Mouse (Mus musculus) layer of hippocampus, postnatal 14 days (tissue): ENCODE measurements at regions not wholly inside any gene's neighbourhood (a gene's known extent, or its start where the extent isn't known, plus 50 kb on each side); places are given as distances from the start of the nearest gene placed in this dataset.

Source experiments
- DNase-seq, 2 experiments: peaks; one replicate each; pipeline ENCODE4 v3.0.0; 2021 to 2022; ENCODE audit warnings: low spot score in 2 of 2, mixed read lengths in 1 of 2

- DNase-seq, result no peak
Measured at GRCm38 (mm10) chr15:70982719-70983118, 2851.6 kb upstream of the Gm6569 start.

DNA sequence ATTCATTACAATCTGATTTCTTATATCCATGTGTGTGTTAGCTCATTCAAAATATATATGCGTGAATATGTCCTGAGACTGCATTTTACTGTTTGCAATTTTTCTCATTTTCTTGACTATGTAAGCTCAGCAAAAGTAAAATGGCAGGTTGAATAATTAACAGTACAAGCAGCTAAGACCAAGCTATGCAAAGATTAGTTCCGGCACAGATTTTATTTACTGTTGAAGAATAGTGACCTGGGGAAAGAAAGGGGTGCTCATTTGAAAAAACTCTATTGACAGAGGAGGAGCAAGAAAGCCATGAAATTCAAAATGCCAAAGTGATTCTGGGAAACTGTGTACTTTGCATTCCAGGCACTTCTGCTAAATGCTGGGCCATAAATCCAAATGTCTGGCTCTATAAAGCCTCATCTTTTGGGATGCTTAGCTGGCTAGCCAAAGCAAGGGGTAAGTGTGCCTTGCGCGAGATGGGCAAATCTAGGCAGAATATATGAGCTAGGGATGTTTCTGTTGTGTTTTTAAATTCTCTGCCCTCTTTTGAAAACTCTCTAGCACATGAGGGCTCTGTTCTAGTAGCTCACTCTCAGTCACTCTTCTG lies 2846.3 kb upstream of the Gm6569 start:
- DNase-seq, result no peak

- DNase-seq, result no peak
Measured at GRCm38 (mm10) chr15:70993397-70993796, 2841.0 kb upstream of the Gm6569 start.

GRCm38 (mm10) chr15:71010362-71010761 lies 2824.0 kb upstream of the Gm6569 start:
- DNase-seq, result no peak

DNA sequence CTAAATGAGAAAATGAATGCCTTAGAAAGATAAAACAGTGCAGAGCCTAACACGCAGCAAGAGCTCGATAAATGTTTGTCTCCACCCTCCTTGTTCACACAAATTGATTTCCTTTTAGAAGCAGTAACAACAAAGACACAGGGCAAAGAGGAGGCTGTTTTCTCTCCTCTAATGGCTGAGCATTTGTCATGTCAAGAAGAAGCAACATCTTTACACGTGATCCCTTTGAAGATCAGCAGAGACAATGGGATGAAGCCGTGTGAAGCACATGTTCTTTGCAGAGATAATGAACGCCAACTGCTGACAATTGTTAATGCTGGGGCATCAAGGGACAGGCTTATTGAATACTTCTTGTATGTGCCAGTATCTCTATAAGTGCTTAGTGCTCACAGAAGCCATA lies 2823.6 kb upstream of the Gm6569 start:
- no peak for DNase-seq

DNA sequence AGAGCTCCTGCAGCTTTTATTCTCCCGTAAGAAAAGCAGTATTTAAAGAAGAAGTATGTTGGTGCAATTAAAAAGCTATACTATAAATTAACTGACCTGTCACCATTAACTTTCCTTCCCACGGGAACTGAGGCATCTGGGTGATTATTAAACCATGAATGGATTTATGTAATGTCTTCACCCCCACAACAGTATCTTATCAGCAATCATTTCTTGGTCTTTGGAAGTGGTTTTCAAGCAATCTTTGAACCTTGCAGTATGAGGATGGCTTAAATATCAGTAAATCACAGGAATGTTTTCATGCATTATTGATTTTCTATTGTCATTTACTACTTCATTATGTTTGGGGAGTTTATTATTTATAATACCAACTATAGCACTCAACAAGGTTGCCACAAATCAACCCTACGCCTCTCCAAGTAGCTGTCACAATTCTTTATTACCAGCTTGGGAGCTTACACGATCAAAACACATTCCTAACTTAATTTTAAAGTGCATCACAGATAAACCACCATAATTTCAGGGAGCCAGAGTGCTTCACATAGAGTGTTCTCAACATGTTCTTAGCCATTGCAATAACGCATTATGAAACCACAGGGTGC lies 2780.0 kb upstream of the Gm6569 start:
- DNase-seq, result no peak

- DNase-seq, result no peak
Measured at GRCm38 (mm10) chr15:71086367-71086997, 2747.9 kb upstream of the Gm6569 start.

- DNase-seq, result peak; percentile 28 to 49
Measured at GRCm38 (mm10) chr15:71099111-71099510, 2735.2 kb upstream of the Gm6569 start.

DNA sequence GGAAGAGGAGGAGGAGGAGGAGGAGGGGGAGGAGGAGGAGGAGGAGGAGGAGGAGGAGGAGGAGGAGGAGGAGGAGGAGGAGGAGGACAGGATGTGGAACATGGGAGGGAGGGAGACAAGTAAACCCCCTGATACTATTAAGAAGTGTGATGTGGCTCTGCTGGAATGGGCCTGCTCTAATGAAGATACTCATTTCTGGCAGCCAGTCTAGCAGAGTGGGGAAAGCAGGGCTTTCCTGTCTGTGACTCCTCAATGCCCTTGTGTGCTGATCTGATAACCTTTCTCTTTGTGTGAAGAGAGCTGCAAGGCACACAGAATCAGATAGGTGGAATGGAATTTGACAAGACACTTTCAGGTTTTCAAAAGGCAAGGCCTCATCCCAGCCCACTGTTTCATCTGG lies 2704.6 kb upstream of the Gm6569 start:
- no peak for DNase-seq

- DNase-seq, result peak in 1 of 2 experiments; percentile 5
Measured at GRCm38 (mm10) chr15:71157680-71158079, 2676.7 kb upstream of the Gm6569 start.

GRCm38 (mm10) chr15:71162097-71162496 lies 2672.3 kb upstream of the Gm6569 start:
- DNase-seq, result no peak

DNA sequence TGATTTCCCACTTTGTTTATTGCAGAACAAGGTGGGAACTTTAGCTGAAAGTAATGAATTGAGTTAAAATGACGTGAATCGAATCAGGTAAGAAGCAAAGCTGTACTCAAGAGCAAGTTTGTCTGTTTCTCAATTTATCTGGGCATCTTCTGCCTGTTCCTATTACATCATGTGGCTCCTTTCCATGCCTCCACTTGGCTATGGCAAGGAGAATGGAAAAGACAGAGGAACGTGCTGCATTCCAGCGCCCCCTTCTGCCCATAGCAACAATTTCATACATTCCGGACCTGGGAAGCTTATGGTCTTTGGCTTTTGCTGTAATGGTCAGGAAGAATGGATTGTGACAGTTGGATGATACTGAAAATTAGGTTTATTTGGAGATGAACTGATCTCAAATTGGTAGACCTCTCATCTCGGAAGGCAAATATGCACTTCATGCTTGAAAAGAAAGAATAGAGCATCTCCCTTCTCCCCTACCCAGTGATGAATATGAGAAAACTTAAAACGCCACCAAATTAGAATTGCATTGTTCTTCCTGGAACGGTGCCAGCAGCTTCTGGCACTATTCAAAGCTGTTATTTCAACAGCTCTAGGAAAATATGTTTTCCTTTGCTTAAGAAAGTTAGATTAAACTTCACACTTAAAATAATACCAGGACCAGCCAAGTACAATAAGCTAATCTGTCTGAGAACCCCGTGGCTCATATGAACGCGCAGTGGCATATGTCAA lies 2639.2 kb upstream of the Gm6569 start:
- DNase-seq, result peak; percentile 18 to 55

DNA sequence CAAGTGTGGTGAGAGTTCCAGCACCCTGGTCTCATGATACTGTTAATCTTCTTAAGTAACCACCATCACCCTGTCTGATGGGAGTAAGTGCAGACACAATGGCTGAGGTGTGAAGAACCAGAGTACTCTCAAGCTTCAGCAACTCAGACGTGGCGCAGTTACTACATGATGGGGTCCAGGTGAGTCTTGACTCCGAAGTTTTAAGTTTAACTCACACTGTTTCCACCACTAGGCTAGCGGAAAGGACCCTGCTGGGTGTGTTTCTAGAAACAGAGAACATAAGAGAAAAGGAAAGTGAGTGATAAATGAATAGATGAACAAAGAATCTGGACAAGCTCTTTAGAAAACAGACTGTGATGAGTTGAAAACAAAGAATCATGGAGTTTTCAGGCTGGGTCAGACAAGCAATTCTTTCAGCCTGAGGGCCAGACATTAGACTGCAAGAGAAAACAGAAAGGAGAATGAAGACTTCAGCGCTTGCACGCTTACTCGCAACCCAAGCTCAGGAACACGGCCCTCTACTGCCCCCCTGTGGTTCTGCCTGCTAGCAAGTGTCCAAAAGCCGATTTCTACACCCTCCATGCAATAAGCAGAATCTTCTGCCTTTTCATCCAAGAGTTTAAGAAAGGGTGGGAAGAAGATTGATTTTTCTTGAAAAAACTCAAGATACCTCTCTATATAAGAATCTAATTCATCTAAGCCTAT lies 2593.6 kb upstream of the Gm6569 start:
- peak; percentile 81 to 92 for DNase-seq

DNA sequence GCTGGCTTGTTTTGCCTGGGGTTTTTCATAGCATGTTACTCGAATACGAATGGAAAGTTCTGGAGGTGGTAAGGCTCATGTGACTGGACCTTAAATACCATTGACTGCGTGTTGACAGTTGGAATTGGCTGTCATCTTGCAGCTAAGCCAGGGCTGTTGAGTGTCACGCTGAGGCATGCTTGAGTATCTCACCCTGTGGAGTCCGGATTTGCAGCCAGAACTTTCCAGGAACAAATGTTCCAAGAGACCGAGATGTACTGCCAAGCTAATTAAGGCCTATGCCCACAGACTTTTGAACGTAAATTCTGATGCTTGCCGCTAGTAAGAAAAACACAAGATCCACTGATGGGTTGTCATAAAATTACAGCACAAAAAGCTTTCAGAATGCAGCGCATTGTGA lies 2590.8 kb upstream of the Gm6569 start:
- DNase-seq, result peak; percentile 25 to 76

GRCm38 (mm10) chr15:71275876-71276565 lies 2558.3 kb upstream of the Gm6569 start:
- DNase-seq, result no peak

GRCm38 (mm10) chr15:71276566-71276912 lies 2557.8 kb upstream of the Gm6569 start:
- DNase-seq, result no peak

DNA sequence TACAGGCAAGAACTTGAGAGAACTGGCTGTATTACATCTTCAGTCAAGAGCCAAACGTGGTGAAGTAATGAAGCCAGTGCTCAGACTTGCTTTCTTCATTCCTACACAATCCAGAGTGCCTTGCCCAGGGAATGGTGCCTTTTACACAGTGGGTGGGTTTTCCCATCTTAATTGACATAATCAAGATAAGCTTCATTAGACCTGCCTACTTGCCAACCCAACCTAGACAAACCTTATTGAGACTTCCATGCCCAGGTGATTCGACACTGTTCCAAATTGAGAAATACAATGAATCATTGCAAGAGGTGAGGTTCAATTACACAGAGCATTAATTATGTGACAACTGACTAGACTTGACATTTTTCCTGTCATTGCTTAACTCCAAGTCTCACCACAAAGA lies 2557.0 kb upstream of the Gm6569 start:
- DNase-seq, result no peak

GRCm38 (mm10) chr15:71283775-71284174 lies 2550.6 kb upstream of the Gm6569 start:
- peak; percentile 7 to 35 for DNase-seq

- no peak for DNase-seq
Measured at GRCm38 (mm10) chr15:71302541-71302940, 2531.8 kb upstream of the Gm6569 start.

GRCm38 (mm10) chr15:71310230-71310629 lies 2524.1 kb upstream of the Gm6569 start:
- DNase-seq, result no peak

DNA sequence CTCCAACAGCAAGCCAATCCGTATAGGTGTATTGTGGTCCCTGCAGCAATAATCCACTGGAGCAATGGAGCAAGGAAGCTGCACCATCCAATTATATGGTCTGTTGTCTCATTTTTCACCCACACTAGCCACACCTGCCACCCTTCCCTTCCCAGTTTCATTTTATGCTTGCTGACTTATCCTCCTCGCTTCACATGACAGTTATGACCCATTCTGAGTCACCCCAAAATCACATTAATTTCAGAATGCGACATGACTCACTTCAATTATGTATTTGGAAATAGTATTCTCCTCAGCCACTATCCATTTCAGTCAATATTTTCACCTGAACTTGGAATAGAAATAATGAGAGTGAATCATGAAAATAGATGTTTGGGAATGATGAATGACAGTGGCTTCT lies 2507.8 kb upstream of the Gm6569 start:
- no peak for DNase-seq
